Mouse (Mus musculus) c-Kit-positive CD71-negative TER-119-negative erythroid progenitor cells, embryonic 14.5 days (primary cell): ENCODE data around the gene Zfp91.
A peak's percentile ranks its signal among the peaks of the same experiment; 100 is the strongest.

Source experiments
- DNase-seq: peaks from one replicate; pipeline ENCODE4 v3.0.0-alpha.2; 2013; ENCODE audit warnings: low read depth

The Zfp91 gene

DNA sequence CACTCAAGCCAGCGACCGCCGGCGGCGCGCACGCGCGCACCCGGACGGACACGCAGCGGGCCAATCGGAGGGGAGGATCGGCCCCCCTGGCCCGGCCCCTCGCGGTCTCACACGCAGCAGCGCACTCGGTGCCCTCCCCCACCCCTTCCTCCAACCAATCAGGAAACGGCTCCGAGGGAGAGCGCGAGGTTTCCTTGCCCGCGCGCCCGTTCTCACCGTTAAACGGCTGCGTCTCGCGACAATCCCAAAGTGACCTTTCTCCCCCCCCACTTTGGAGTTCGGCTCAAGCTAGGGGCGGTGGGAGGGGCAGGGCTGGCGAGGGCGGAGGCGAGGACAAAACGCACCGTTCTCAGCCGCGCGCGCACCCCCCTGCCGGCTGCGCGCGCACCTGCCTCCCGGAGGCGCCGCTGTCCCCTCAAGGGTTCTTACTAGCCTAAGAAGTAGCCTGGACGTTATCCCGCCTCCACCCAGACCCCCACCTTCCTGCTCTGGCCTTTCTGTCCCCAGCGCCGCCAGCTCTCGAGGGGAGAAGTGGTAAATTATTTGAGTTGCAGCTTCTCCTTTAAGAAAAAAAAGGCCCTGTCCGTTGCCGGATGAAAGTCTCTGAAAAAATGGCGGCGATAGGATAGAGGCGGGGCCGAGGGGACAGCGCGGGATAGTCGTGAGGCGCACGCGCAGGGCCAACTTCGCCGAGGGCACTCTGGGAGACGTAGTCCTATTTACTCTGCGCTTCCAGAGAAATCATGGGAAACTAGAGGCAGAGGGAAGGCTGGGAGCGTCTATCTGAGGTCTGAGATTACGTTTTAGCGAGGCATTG is at the start of gene Zfp91, which contains the start of gene Lpxn:
Zfp91 (minus strand) TSS at position 616 of the 817 bp plus-strand sequence.
Lpxn (plus strand) TSS at position 683 of the 817 bp plus-strand sequence.
- DNase-seq: peak; percentile 96

DNA sequence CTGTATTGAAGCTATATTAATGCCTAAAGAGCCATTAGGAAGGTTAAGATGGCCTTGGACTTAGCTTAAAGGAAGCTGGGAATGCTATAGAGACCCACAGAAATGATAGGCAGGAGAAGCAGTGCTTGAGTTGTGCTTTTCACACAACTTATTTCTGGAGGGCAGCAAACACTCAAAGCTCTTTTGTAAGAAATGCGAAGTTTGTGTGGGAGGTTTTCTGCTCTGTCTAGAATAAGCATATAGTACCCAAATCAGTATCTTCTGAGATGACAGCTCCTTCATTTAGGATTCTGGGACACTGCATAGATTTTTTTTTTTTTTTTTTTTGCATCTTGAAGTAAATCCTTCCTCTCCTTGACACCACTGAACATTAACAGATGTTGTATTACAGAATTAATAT is 42.6 kb upstream of the Zfp91 start:
- DNase-seq: no peak

DNA sequence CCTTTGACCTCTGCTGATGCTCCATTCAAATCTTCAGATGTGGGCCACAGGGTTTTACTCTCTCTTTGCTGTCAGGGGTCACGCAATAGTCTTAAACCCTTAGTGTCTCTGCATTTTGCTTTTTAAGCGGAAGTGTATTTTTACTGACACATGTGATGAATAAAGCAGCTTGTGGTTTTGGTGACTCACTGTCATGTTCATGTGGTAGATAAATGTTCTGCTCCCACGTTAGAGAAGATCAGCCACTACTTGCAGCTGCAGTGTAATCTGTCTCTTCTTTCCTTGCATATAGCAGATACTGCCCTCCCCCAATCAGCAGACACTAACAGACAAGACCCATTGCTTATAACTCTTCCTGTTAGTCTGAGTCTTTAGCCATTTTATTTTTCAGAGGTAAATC is 37.7 kb upstream of the Zfp91 start:
- DNase-seq: peak; percentile 58

DNA sequence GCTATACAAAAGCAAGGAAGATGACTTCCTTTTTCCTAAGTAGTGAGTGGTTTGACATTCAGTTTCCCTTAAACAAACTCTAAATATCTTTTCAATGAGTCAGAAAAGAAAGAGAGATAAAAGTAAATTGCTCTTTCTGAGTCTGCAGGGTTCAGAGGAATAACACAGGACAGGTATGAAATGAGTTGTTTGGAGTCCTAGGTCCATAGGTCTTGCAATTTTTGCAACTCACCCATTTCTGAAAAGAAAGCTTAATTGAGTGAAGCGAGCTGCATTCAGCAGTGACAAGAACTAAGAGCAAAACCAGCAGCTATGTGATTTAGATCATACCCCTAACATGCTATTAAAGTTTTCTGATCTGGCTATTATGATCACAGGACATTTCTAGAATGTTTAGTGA is 35.6 kb upstream of the Zfp91 start:
- no peak for DNase-seq

DNA sequence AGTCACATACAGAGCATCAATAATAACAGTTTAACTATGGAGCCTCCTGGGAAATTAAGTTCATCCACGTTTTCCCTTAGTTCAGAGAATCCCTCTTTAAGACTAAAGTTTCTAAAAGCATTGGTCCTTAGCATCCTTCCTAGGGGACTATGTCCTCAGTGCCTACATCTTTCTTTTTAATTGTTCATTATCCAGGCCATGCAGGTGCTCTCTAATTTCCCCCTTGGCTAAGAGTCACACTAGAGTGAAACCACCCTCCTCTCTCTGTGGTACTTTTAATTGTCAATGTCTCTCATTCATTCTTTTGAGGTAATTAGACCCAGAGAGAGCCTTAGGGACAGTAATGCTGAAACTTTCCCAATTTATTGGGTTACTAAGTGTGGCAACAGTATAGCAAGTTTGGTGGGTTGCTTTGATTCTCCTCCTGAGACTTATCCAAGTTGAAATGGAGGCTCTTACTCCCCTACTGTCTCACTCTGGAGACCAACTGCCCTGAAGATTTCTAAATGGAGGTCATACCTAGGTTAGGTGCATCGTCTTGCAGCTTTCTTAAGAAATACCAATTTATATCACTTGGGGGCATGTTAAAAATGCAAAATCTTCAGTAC is 35.0 kb upstream of the Zfp91 start:
- DNase-seq: no peak

DNA sequence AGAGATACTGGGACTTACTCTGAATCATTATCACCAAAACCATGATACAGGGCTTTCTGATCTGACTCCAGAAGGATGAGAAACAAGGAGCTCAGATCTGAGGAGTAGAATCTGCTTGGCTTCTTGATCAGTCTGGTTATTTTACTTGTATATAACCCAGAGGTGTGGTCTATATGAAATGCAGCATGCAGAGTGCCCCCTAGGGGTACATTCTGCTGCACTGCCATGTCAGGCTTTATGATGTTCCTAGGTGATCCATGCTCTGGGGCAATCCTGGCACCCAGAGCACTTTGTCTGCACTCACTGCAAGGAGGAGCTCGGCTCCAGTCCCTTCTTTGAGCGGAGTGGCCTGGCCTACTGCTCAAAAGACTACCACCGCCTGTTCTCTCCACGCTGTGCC is 28.6 kb upstream of the Zfp91 start:
- no peak for DNase-seq

DNA sequence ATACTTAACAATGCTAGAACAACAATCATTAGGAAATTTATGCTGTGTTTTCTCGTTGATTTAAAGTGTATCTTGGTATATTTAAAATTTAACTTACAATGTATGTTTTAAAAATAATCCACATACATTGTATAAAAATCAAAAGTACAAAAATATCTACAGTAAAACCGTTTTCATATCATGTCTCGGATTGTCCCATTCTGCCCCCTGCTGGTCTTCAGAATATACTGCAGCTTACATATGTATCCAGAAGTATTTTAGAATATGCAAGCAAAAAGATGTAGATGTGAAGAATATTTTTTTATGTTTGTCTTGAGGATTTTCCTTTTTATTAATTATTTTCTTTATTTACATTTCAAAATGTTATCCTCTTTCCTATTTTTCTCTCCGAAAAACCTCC is 24.5 kb upstream of the Zfp91 start:
- peak; percentile 32 for DNase-seq

DNA sequence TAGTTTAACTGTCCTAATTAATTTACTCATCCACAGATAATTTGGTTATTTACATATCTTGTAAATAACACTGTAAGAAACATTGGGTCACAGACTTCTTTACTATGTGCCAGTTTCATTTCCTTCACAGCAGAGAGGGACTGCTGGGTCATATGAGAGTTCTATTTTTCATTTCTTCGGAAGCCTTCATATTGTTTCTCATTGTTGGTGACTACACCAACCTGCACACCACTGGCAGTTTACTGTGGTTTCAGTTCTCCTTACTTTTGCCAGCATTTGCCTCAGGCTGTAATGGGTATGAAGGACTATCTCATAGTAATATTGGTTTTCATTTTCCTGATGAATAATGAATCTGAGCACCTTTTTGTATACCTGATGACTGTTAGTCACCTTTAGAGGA is 22.6 kb upstream of the Zfp91 start:
- no peak for DNase-seq

DNA sequence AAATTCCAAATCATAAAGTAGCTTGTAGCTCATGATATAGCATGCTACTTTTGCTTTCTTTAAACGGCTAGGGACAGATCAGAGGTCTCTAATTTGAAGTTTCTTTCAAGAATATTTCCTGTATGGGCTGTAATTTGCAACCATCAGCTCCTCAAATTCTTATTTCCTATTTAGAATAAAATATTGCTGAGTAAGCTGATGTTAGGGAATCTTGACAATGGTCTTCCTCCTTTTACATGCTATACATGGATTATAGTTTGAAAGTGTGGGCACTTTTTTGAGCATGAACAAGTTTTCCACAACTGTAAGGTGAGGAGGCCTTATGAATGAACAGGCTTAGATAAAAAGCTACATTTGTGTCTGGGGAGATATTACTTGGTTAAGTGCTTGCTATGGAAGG is 18.0 kb upstream of the Zfp91 start:
- no peak for DNase-seq

DNA sequence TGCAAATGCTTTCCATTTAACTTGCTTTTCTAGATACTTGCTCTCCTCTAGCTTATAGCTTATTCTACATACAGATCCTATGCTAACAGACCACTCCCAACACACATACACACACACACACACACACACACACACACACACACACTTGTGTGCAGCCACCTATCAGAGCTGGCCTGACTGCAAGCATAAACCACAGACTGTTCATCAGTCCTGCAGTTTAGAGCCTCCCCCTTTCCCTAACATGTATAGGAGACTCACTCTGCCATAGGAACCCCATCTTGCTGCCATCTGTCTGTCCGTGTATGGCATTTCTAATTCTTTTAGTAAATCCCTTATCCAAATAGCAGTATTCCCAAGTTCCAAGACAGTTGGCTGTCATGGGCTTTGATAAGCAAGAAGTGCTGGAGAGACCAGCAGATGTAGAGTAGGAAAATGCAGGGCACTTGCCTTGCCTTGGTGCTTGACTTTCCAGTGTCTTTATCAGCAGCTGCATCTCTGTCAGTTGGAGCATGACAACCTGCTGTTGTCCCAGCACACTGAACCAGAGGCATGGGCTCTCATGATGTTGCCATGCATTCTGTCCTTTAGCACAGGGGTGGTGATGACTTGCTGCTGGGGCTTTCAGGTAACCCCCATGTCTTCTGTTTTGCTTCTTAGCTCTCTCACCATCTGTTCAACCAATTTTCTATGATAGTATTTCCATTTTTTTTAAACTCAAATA is 16.9 kb upstream of the Zfp91 start:
- no peak for DNase-seq

DNA sequence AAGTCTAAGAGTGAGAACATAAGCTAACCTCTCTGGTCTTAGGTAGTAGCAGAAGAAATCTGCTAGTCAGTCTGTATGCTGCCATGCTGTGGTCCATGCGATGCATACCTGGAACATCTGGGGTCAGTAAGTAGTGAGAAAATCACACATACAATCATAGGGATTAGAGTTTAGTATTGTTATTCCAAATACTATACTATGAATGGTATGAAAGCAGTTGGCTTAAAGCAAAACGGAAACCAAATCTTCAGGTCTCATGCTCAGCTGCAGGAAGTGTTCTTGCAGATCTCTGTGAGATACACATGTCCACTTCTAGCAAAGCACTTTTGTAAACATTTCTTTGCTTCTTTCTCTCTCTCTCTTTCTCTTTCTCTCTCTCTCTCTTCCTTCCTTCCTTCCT is 10.3 kb upstream of the Zfp91 start:
- no peak for DNase-seq

DNA sequence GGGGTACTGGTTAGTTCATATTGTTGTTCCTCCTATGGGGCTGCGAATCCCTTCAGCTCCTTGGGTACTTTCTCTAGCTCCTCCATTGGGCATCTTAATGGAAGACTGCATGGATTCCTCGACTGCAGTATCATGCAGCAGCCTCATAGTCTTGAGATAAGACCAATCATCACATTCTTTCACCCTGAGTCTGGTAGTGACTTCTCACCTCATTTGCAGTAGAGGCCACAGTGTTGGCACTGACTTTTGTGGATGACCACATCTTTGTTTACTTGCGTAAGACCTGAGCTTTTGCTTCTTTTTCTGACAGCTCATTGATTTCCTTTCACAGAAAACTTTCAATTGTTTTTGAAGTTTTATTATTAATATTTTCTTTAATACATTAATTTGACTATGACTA is 9.8 kb upstream of the Zfp91 start:
- DNase-seq: no peak

DNA sequence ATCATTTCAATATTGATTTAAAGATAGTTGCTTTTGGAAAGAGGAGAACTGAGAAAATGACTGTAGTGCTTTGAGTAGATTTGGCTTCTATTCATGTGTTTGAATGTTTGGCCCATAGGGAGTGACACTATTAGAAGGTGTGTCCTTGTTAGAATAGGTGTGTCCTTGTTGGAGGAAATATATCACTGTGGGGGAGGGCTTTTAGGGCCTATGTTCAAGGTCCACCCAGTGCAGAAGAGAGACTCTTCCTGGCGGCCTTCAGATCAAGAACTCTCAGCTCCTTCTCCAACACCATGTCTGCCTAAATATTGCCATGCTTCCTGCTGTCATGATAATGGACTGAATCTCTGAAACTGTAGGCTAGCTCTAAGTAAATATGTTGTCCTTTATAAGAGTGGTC is 8.3 kb upstream of the Zfp91 start:
- no peak for DNase-seq

DNA sequence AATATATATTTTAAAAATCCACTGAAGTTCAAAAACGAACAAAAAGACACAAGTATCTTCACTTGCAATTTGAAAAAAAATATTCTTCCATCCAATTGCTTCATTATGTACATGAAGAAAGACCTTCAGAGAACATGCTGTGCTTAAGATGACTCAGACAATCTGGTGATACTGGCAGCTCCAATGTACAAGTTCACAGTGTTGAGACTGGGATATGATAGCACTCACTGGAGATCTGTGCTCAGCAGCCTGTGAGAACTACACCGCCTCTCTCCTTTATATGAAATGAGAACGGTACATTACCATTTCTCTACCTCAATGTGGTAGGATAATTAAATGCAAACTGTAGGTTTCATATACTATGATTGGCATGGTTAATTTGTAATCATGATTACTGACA is 6.9 kb upstream of the Zfp91 start:
- DNase-seq: no peak

DNA sequence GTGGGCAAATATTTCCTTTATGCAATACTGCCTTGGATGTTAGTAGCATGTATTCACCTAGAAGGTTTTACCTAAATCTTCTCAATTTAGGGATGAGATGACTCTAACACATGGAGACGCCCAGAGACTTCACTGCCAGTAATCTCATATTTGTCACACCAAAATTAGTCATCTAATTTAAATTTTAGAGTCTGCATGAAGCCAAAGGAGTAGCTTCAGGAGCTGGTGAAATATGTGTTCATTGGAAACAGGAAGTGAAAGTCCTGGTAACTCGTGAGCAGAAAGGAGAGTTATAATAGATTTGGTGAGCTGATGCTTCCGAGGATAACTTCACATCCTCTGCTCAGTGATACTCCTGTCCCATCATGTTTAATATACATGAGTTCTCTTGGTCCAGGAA is 5.1 kb upstream of the Zfp91 start:
- DNase-seq: peak; percentile 25

DNA sequence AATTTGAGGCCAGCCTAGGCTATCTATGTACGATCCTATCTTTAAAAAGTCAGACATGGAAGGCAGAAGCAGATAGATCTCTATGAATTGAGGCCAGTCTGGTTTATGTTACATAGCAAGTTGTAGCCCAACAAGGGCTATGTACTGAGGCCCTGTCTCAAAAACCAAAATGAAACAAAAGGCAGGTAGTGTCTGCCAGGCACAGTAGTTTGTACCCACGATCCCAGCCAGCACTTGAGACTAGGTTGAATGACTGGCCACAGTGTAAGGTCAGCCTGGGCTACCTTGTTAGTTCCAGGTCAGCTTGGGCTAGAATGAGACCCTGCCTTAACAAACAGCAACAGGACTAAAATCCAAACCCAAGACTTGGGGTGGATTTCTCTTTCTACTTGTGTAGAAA is 4.7 kb upstream of the Zfp91 start:
- no peak for DNase-seq

DNA sequence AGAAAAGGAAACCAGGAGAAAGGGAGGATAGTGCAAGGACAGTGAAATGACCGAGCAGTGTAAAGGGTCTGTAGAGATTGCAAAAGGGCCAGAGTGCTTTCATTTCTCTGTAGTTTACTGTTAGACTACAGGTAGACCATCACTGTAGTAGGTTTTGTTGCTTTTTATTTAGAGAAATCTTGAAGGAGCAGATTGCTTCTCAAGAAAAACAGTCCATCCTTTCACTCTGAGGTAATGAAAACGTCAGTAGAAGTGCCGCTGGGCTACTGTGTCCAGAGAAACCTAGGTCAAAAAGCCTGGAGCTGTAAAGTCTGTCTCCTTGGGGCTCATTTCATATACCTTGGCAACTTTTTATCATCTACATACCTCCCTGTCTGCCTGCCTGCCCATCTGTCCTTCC is 3.2 kb upstream of the Zfp91 start:
- DNase-seq: no peak

DNA sequence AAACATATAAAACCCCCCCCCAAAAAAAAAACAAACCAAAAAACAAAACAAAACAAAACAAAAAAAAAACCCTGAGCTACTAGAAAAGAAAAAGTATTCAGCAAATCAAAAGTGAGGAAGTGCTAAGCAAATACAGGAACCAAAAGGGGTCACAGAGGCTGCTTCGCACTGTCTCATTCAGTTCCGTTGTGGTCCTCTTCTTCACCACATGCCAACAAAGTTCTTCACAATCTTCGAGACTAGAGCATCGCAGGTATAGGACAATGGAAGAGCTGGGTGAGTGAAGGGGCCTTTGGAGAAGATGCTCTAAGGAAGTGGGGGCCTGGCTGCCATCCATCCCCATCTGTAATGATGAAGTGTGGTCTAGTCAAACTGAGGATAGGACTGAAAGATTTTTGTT is 2.5 kb upstream of the Zfp91 start:
- peak; percentile 31 for DNase-seq

DNA sequence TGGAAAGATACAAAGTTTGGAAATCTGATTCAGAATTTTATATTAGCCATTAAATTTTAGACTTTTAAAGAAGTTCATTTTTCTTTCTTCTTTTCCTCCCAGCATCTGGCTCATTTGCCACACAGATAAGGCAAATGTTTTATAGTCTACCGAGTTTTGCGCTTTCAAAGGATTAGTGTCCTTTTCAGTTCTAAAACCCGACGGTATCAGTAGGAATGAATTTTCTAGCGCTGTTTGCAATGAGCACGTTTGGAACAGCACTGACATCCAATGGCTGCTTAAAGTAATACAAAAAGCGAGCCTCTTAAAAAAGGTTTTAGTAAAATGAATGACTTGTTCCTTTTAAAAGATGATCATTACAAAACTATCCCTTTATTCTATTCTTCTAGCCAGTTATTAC is 1.1 kb upstream of the Zfp91 start:
- DNase-seq: peak; percentile 24

DNA sequence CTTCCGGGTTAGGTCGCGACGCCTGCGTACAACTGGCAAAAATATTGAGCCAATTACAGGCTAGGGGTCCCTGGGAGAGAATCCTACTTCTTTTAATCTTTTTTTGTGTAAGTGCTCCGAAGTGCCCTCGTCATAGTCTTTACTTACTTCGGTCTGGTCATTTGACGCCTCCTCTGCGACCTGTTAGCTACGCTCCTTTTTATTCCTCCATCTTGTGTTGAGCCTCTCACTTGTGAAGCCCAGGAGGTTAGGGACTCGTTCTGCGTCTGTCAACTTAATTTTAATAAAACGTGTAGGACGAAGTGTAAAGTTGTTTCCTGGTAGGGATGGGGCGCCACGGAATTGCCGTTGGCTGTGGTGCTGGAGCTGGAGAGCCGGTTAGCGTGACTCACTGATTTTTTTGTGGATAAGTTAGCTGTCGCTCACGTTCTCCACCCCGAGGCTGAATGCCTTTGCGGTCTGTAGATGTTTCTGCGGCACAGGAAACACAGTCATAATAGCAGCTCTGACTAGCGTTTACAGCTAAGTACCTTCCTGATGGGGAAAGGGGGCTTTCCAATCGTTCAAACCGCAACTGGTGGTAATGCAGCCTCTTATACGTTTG is 504 bp upstream of the Zfp91 start:
- peak; percentile 84 for DNase-seq

DNA sequence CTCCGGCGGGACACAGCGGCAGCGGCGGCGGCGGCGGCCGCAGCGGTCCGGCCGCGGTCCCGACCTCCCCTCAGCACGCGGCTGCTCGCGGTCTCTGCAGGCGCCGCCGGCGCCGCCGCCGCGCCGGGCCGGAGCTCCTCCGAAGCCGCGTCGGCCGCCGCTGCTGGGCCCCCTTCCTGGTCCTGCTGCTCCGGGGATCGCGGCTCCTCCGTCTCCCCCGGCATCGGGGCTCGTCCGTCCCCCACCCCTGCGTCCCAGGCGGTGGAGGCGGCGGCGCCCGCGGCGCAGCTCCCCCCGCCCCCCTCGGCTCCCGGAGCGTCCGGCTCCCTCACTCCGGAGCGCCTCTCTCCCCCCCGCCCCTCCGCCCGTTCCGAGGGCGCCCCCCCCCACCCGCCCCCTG is 816 bp downstream of the Zfp91 start:
- no peak for DNase-seq
